In genomic region chr10:20040116-20040515, GRCm38 (mm10) we compare ENCODE assay signal across 12 mouse cellular contexts.
DNase-seq lines count a peak whose midpoint lies in the region; ATAC-seq and TF ChIP-seq lines count a peak whose summit lies in the region.
"Had no signal": no experiment of that assay in that cellular context is flagged by ENCODE, and none has a peak within 500 bp of the region (broad histone marks: within the 10 kb centered on the region; RNA-seq: fewer than 3 reads in every experiment).

No protein-coding gene starts in this region.

- TF ChIP-seq CTCF in hindbrain, postnatal 0 days (IDR thresholded peaks at IDR 0.05; ENCODE audit: low read depth) = no peak
- TF ChIP-seq CTCF in lung, embryonic 14.5 days (IDR thresholded peaks at IDR 0.05; ENCODE audit: low read depth) = no peak

- no peaks in the 10 kb centered on the region for H3K36me3 ChIP-seq in hindbrain, postnatal 0 days (ENCODE audit: insufficient read depth, low read length)
- no peaks in the 10 kb centered on the region for H3K36me3 ChIP-seq in hindbrain, embryonic 12.5 days
- no peaks in the 10 kb centered on the region for H3K36me3 ChIP-seq in lung, embryonic 14.5 days (ENCODE audit: insufficient read depth)
- no peaks in the 10 kb centered on the region for H3K36me3 ChIP-seq in intestine, embryonic 16.5 days (ENCODE audit: control insufficient read depth, insufficient read depth, low read length)
- H3K36me3 ChIP-seq: intestine, embryonic 15.5 days; liver, embryonic 15.5 days had no signal

- H3K27me3 ChIP-seq in hindbrain, postnatal 0 days (ENCODE audit: insufficient read depth, low read length) = no peaks in the 10 kb centered on the region
- no peaks in the 10 kb centered on the region for H3K27me3 ChIP-seq in hindbrain, embryonic 12.5 days
- no peaks in the 10 kb centered on the region for H3K27me3 ChIP-seq in lung, embryonic 14.5 days (ENCODE audit: insufficient read depth, low read length)
- H3K27me3 ChIP-seq in intestine, embryonic 16.5 days (replicated peaks; ENCODE audit: control insufficient read depth, insufficient read depth, low read length) = no peaks in the 10 kb centered on the region
- H3K27me3 ChIP-seq: intestine, embryonic 15.5 days; liver, embryonic 15.5 days had no signal

- no peak overlapping the region for H3K9ac ChIP-seq in hindbrain, postnatal 0 days (replicated peaks; ENCODE audit: low read length)
- no peak overlapping the region for H3K9ac ChIP-seq in hindbrain, embryonic 12.5 days
- no peak overlapping the region for H3K9ac ChIP-seq in lung, embryonic 14.5 days
- no peak overlapping the region for H3K9ac ChIP-seq in intestine, embryonic 16.5 days (ENCODE audit: low read depth, low read length)
- H3K9ac ChIP-seq: intestine, embryonic 15.5 days; liver, embryonic 15.5 days had no signal

- H3K4me3 ChIP-seq in hindbrain, postnatal 0 days (ENCODE audit: low read length) = no peak overlapping the region
- no peak overlapping the region for H3K4me3 ChIP-seq in hindbrain, embryonic 12.5 days
- H3K4me3 ChIP-seq in lung, embryonic 14.5 days (ENCODE audit: low read depth, low read length) = no peak overlapping the region
- no peak overlapping the region for H3K4me3 ChIP-seq in intestine, embryonic 16.5 days (ENCODE audit: low read length)
- H3K4me3 ChIP-seq: intestine, embryonic 15.5 days; liver, embryonic 15.5 days had no signal

- H3K9me3 ChIP-seq in hindbrain, postnatal 0 days (ENCODE audit: low read length) = no peaks in the 10 kb centered on the region
- no peaks in the 10 kb centered on the region for H3K9me3 ChIP-seq in hindbrain, embryonic 12.5 days (replicated peaks)
- no peaks in the 10 kb centered on the region for H3K9me3 ChIP-seq in lung, embryonic 14.5 days (ENCODE audit: low read depth, low read length)
- no peaks in the 10 kb centered on the region for H3K9me3 ChIP-seq in intestine, embryonic 16.5 days (ENCODE audit: control insufficient read depth, low read length)
- H3K9me3 ChIP-seq: intestine, embryonic 15.5 days; liver, embryonic 15.5 days had no signal

- no peak overlapping the region for H3K27ac ChIP-seq in hindbrain, postnatal 0 days
- no peak overlapping the region for H3K27ac ChIP-seq in hindbrain, embryonic 12.5 days
- no peak overlapping the region for H3K27ac ChIP-seq in lung, embryonic 14.5 days (ENCODE audit: low read depth)
- H3K27ac ChIP-seq in intestine, embryonic 16.5 days (ENCODE audit: low read length) = no peak overlapping the region
- H3K27ac ChIP-seq: intestine, embryonic 15.5 days; liver, embryonic 15.5 days had no signal

- ATAC-seq in hindbrain, postnatal 0 days = no peak
- ATAC-seq in hindbrain, embryonic 12.5 days (ENCODE audit: low FRiP score) = no peak
- peak; percentile 52; the same call in 1 of the 2 replicates for ATAC-seq in lung, embryonic 14.5 days (ENCODE audit: insufficient read depth)
- no peak for ATAC-seq in cerebellum, adult (ENCODE audit: insufficient number of reproducible peaks, low FRiP score, low TSS enrichment)
- ATAC-seq in intestine, embryonic 16.5 days = no peak
- ATAC-seq: forebrain, embryonic 16.5 days; intestine, embryonic 15.5 days had no signal

- 30% methylated on average over 7 of the region's 7 CpGs for WGBS in hindbrain, postnatal 0 days
- 39% methylated on average over 7 of the region's 7 CpGs for whole genome bisulfite sequencing in hindbrain, embryonic 12.5 days
- WGBS in lung, embryonic 14.5 days = 34% methylated on average over 7 of the region's 7 CpGs
- 65% methylated on average over 7 of the region's 7 CpGs for WGBS in intestine, embryonic 16.5 days

- H3K4me2 ChIP-seq in hindbrain, postnatal 0 days (ENCODE audit: low read depth, low read length) = no peak overlapping the region
- no peak overlapping the region for H3K4me2 ChIP-seq in hindbrain, embryonic 12.5 days (replicated peaks)
- H3K4me2 ChIP-seq in lung, embryonic 14.5 days = no peak overlapping the region
- no peak overlapping the region for H3K4me2 ChIP-seq in intestine, embryonic 16.5 days (ENCODE audit: low read depth, low read length)
- H3K4me2 ChIP-seq: intestine, embryonic 15.5 days; liver, embryonic 15.5 days had no signal

- H3K4me1 ChIP-seq in hindbrain, postnatal 0 days (ENCODE audit: insufficient read depth, low read length) = peaks cover 3% of the 10 kb centered on the region; the same call in 1 of the 2 replicates
- H3K4me1 ChIP-seq in hindbrain, embryonic 12.5 days = 0 out of 2 replicates have a peak, but pooled peaks cover 3% of the 10 kb centered on the region
- H3K4me1 ChIP-seq in lung, embryonic 14.5 days (ENCODE audit: insufficient read depth) = 0 out of 2 replicates have a peak, but pooled peaks cover 2% of the 10 kb centered on the region
- no peaks in the 10 kb centered on the region for H3K4me1 ChIP-seq in intestine, embryonic 16.5 days (ENCODE audit: control insufficient read depth, insufficient read depth, low read length)
- H3K4me1 ChIP-seq: intestine, embryonic 15.5 days; liver, embryonic 15.5 days had no signal

- DNase-seq in hindbrain, postnatal 0 days (ENCODE audit: low spot score) = peak; percentile 8
- peak; percentile 55 for DNase-seq in adrenal gland, postnatal 10 days
- DNase-seq in heart, adult 8-10 months (ENCODE audit: low spot score) = peak; percentile 77
- peak; percentile 51 for DNase-seq in lung, embryonic 14.5 days
- DNase-seq in right cerebral cortex, postnatal 14 days = no peak
- DNase-seq: thymus, postnatal 14 days had no signal
